Mouse (Mus musculus) v-Abl transformed pro-B cells (cell line): ENCODE measurements around the gene Catsperg1.
"Not testable (repeated sequence)": the region's sequence is repeated elsewhere in the genome, so short reads cannot be mapped to it uniquely, and the experiment has no call there.

Experiments used
- in situ Hi-C, 2 experiments: fragments of 400-800 bp; cut with MboI; formaldehyde crosslinking; loops; one replicate each; pipeline ENCODE4 v1.15.1; 2025; ENCODE audit not compliant: unreplicated experiment in 2 of 2

Catsperg1 gene

GRCm38 (mm10) chr7:29213675-29214082 is at the start of gene Catsperg1:
TSS of gene Catsperg1 (minus strand) at chr7:29214035.
- in situ Hi-C loops = no loop called here

DNA sequence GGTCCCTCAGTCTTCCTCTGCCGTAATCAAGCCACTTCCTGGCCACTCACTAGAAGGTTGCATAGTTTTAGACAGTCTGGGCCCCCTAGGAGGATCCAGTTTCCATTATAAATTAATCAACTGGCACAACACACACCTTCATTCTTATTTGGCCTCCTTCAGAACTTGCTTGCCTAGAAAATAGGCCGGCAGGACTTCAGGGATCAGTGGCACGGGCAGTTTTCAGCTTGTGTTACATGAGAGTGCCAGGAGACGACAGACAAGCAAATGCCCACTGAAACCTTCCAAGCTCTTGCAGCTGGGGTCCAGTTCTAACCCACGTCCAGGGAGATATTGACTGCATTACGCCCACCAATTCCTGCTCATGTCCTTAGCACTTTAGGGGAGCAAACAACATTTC is 48.3 kb upstream of the Catsperg1 start:
- in situ Hi-C loops = no loop called here

DNA sequence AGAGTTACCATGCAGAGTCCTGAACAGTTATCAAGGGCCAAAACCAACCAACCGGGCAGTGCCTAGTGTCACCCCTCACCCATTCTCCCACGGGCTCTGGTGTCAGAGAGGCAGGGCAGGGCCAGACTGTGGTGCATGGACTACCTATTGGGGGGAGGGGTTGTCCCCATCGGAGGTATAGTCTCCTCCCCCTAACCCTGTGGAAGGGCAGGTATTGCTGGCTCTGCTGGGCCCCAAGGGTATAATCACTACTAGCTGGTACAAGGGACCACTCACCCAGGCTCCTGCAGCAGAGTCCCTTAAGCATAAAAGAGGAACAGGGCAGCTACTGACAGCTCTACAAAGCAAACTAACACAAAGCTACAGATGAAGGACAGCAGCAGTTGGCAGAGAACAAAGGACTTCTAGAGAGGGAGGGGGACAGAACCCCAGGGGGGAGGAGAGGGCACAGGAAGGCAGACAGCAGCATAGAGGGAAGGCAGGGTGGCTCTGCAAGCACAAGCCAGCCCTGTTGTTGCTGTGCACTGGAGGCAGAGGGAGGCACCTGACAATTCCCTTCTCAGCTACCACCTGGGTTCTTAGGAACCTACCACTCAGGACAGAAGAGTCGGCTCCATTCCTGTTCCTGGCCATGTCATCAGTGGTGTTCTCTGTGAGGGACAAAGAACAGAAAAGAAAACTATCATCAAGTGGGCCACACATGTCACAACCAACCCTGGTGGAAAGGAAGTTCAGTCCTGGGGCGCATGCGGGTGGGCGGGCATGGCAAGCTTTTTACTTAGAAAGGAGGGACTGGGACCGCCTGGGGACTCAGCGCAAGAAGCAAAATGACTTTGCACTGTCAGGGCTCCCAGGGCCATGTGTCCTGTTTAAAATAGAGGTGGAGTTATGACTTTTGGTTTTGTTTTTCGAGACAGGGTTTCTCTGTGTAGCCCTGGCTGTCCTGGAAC is 46.2 kb upstream of the Catsperg1 start:
- in situ Hi-C loops = no loop called here

GRCm38 (mm10) chr7:29257368-29257767 is 43.5 kb upstream of the Catsperg1 start:
- in situ Hi-C loops = no loop called here

DNA sequence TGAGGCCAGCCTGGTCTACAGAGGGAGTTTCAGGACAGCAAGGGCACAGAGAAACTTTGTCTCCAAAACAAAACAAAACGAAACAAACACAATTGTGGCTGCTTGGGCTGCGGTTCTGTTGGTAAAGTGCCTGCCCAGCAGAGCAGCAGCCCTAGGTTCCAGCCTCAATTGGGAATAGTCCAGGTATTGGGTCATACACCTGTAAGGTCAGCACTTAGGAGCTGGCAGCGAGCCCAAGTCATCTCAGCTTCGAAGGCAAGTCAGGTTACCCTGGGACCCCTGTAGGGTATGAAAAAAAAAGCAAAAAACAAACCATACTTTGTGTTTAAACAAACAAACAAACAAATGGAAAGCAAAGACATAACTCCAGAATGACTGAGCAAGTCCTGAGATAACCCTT is 42.0 kb upstream of the Catsperg1 start:
- in situ Hi-C loops = no loop called here

- in situ Hi-C loops = no loop called here
Observed at GRCm38 (mm10) chr7:29253842-29254241, 40.0 kb upstream of the Catsperg1 start.

DNA sequence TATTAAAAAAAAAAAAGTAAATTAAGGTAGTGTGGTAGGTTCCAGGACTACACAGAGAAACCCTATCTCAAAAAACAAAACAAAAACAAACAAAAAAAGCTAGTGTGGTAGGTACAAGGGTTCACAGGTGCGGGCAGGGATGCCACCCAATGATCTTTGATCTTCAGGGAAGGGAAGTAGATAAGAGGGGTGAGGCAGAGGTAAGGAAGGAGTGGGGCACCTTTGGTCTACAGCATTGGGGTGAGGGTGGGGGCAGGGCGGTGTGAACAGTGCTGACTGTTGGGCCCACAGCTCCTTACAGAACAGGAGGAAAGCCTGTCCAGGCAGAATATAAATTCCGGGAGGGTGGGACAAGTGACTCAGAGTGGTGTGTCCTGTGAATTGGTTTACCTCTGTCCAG is 37.3 kb upstream of the Catsperg1 start:
- in situ Hi-C loops = no loop called here

GRCm38 (mm10) chr7:29248261-29248841 is 34.5 kb upstream of the Catsperg1 start, which contains the start of gene 2200002D01Rik:
TSS of gene 2200002D01Rik (minus strand) at chr7:29248466.
- in situ Hi-C loops = loop anchor here (5.0 to 10.0 kb wide), 3 partner anchors 44 to 121 kb away; partner anchors contain the start of genes Ggn (in 1 of the 2), Ryr1 (in 1 of the 2) and Spred3 (in 1 of the 2)

DNA sequence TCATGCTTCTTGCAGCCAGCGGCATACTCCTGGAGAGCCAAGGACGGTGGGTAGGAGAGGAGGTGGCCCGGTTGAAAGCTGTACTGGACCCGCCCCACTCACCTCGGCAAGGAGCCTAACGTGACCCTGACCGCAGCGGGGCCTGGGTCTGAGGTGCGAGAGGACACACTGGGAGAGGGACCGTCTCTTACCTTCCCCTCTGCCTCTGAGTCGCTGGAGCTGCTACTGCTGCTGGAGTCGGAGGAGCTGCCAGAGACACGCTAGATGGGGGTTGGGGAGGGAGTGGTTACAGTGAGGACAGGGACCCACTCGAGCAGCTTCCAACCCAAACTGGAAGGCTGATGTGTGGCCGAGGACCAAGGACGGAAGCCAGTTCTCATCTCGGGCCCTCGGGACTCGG is 33.9 kb upstream of the Catsperg1 start:
- in situ Hi-C loops = loop anchor here (5.0 to 10.0 kb wide), 3 partner anchors 45 to 120 kb away; partner anchors contain the start of genes Ggn (in 1 of the 2), Ryr1 (in 1 of the 2) and Spred3 (in 1 of the 2)

DNA sequence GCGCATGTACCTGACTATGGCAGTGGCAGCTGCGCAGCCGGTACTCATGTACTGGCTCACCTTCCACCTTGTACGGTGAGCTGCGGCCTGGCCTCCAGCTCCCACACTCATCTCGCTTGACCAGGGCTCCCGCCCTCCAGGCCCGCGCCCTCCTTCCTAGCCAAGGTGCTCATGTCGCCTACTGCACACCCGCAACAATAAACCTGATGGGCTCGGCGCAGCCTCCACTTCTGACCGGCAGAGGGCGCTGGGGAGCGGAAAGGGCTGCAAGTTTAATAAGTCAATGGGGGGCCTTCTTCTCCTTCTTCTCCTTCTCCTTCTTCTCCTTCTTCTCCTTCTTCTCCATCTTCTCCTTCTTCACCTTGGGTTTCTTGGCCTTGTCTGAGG is 33.5 kb upstream of the Catsperg1 start:
- in situ Hi-C loops = loop anchor here (5.0 to 10.0 kb wide), 3 partner anchors 45 to 120 kb away; partner anchors contain the start of genes Ggn (in 1 of the 2), Ryr1 (in 1 of the 2) and Spred3 (in 1 of the 2)

- in situ Hi-C loops = loop anchor here (5.0 to 10.0 kb wide), 3 partner anchors 46 to 119 kb away; partner anchors contain the start of genes Ggn (in 1 of the 2), Ryr1 (in 1 of the 2) and Spred3 (in 1 of the 2)
Observed at GRCm38 (mm10) chr7:29246619-29247313, 32.9 kb upstream of the Catsperg1 start.

GRCm38 (mm10) chr7:29246015-29246414 is 32.2 kb upstream of the Catsperg1 start:
- in situ Hi-C loops = loop anchor here (5.0 to 10.0 kb wide), 3 partner anchors 46 to 119 kb away; partner anchors contain the start of genes Ggn (in 1 of the 2), Ryr1 (in 1 of the 2) and Spred3 (in 1 of the 2)

- in situ Hi-C loops = loop anchor here (5.0 to 10.0 kb wide), 3 partner anchors 47 to 118 kb away; partner anchors contain the start of genes Ryr1 (in 2 of the 2), Ggn (in 1 of the 2) and Spred3 (in 1 of the 2)
Observed at GRCm38 (mm10) chr7:29244732-29245416, 31.0 kb upstream of the Catsperg1 start.

- in situ Hi-C loops = no loop called here
Observed at GRCm38 (mm10) chr7:29238019-29238967, 24.5 kb upstream of the Catsperg1 start, which contains the start of gene Yif1b. TSS of gene Yif1b (plus strand) at chr7:29238329.

DNA sequence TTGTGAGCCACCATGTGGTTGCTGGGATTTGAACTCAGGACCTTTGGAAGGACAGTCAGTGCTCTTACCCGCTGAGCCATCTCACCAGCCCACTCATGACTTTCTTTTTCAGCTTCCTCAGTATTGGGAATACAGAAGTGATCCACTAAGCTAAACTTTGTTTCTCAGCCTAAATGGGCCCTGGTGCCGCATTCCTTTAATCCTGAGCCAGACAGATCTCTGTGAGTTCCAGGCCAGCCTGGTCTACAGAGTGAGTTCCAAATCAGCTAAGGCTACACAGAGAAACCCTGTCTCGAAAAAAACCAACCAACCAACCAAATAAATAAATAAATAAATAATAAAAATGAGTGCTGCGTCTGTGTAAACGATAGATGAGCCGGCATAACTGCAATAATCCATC is 23.8 kb upstream of the Catsperg1 start:
- in situ Hi-C loops = not testable (repeated sequence)

DNA sequence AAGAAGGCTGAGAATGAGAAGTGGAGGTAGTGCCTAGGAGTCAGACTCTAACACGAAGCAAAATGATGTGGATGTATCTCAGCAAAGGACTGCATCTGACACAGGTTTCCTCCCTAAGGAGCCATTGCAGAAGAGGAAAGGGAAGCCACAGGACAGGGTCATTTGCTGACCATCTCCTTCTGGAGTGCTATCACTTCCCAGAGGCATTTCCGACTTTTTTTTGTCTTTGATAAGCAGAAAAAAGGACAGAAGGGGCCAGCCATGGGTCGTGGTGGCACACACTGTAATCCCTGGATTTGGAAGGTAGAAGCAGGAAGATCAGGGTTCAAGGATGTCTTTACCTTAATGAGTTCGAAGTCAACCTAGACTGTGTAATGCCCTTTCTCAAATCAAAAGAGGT is 22.8 kb upstream of the Catsperg1 start:
- in situ Hi-C loops = no loop called here

- in situ Hi-C loops = loop anchor here in 1 of 2 experiments (5.0 kb wide), 1 partner anchor 52 kb away; the partner anchor contains the start of gene Psmd8
Observed at GRCm38 (mm10) chr7:29234661-29235060, 20.8 kb upstream of the Catsperg1 start.

DNA sequence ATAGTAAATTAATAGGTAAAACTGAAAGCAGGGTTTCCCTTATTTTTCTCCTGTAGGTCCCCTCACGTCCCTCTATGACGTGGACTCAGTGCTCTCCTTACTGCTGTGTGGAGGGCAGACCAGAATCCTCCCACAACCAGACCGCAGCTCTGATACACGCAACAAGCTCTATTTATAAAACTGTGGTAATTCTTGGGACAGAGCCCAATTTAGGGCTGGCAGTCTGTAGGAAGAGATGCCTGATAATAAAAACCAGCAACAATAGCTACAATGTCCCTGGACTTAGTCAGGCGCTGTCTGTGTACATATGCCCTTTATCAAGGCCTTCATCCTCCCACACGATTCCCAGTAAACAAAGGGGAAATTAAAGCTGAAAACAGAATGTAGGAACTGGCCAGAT is 19.9 kb upstream of the Catsperg1 start:
- in situ Hi-C loops = loop anchor here in 1 of 2 experiments (5.0 kb wide), 1 partner anchor 51 kb away; the partner anchor contains the start of gene Psmd8
